Mouse (Mus musculus): Measurements from ENCODE around the gene Slc41a3. TPM values are rescaled to one million over a fixed set of nuclear protein-coding genes. Genes with fewer than 3 reads are reported as not detected.

Slc41a3 gene
- total and polyA plus RNA-seq, 3 experiments, result 0.10 to 0.59 (median 0.15) TPM

GRCm38 (mm10) chr6:90615362-90615761, 10.8 kb downstream of the Slc41a3 start:
- no peak for TF ChIP-seq HCFC1 (IDR thresholded peaks at IDR 0.05; ENCODE audit: low read depth, low read length)
- TF ChIP-seq MAX (IDR thresholded peaks at IDR 0.05; ENCODE audit: low read length), result no peak
- no peak for TF ChIP-seq CTCF (conservative IDR thresholded peaks at IDR 0.05 in 1 of 2, IDR thresholded peaks at IDR 0.05 in 1 of 2; ENCODE audit: low read depth in 2 of 2, low read length in 2 of 2)
- no peak for TF ChIP-seq PAX5 (IDR thresholded peaks at IDR 0.05; ENCODE audit: low read length)
- TF ChIP-seq SIN3A (IDR thresholded peaks at IDR 0.05; ENCODE audit: low read length), result no peak
- no peak for TF ChIP-seq E2F4 (IDR thresholded peaks at IDR 0.05; ENCODE audit: insufficient replicate concordance, low read depth, low read length)
- TF ChIP-seq GABPA (IDR thresholded peaks at IDR 0.05; ENCODE audit: insufficient replicate concordance, low read depth, low read length), result no peak
- TF ChIP-seq CHD1 (IDR thresholded peaks at IDR 0.05; ENCODE audit: low read depth, low read length), result no peak
- TF ChIP-seq EP300 (IDR thresholded peaks at IDR 0.05; ENCODE audit: low read length), result no peak
- no peak for TF ChIP-seq KAT2A (IDR thresholded peaks at IDR 0.05; ENCODE audit: insufficient replicate concordance, low read length)
- no peak for TF ChIP-seq ZC3H11A (IDR thresholded peaks at IDR 0.05; ENCODE audit: low read depth, low read length)
- no peak for TF ChIP-seq BHLHE40 (IDR thresholded peaks at IDR 0.05; ENCODE audit: low read depth, low read length)
- Histone ChIP-seq H3K36me3 (replicated peaks in 1 of 2; ENCODE audit: control insufficient read depth in 1 of 2, insufficient read depth in 1 of 2, low read length in 1 of 2) (no peaks in the 10 kb centered on the region), H3K4me2 (ENCODE audit: insufficient read depth, low read depth, poor library complexity, severe bottlenecking) (no peak overlapping the region), H3K4me3 (replicated peaks in 1 of 3; ENCODE audit: low read depth in 2 of 3, low read length in 2 of 3, poor library complexity in 1 of 3) (no peak overlapping the region), H3K9ac (ENCODE audit: insufficient read depth, low read depth) (no peak overlapping the region), H3K79me2 (replicated peaks; ENCODE audit: control insufficient read depth, extremely low read depth, insufficient read depth, poor library complexity, severe bottlenecking) (no peaks in the 10 kb centered on the region), H3K9me3 (replicated peaks; ENCODE audit: low read length) (no peaks in the 10 kb centered on the region), H3K27ac (ENCODE audit: insufficient read depth, low read depth) (no peak overlapping the region), H3K4me1 (ENCODE audit: control insufficient read depth in 1 of 2, insufficient read depth in 2 of 2) (0 out of 4 replicates have a peak, but pooled peaks cover 0 to 9% of the 10 kb centered on the region in 2 experiments), H3K27me3 (replicated peaks) (peaks cover 88% of the 10 kb centered on the region)
- dilution Hi-C loops (cut with MboI; ENCODE audit: extremely low pct_ligation_motif_present, extremely low pct_unique_long_range_greater_than_20kb, low sequenced_read_pairs) (no loop called here), in situ Hi-C loops (cut with MboI; ENCODE audit: low pct_ligation_motif_present, low pct_unique_long_range_greater_than_20kb, low sequenced_read_pairs) (no loop called here)
- no peak for DNase-seq (ENCODE audit: extremely low read depth)

- Histone ChIP-seq H3K9me3 (replicated peaks; ENCODE audit: low read length) (no peaks in the 10 kb centered on the region), H3K4me3 (replicated peaks in 1 of 3; ENCODE audit: low read depth in 2 of 3, low read length in 2 of 3, poor library complexity in 1 of 3) (no peak overlapping the region), H3K36me3 (replicated peaks in 1 of 2; ENCODE audit: control insufficient read depth in 1 of 2, insufficient read depth in 1 of 2, low read length in 1 of 2) (no peaks in the 10 kb centered on the region), H3K27ac (ENCODE audit: insufficient read depth, low read depth) (no peak overlapping the region), H3K4me1 (ENCODE audit: control insufficient read depth in 1 of 2, insufficient read depth in 2 of 2) (0 out of 4 replicates have a peak, but pooled peaks cover 0 to 9% of the 10 kb centered on the region in 2 experiments), H3K27me3 (replicated peaks) (peaks cover 89% of the 10 kb centered on the region), H3K79me2 (replicated peaks; ENCODE audit: control insufficient read depth, extremely low read depth, insufficient read depth, poor library complexity, severe bottlenecking) (no peaks in the 10 kb centered on the region), H3K9ac (ENCODE audit: insufficient read depth, low read depth) (no peak overlapping the region), H3K4me2 (ENCODE audit: insufficient read depth, low read depth, poor library complexity, severe bottlenecking) (no peak overlapping the region)
- dilution Hi-C loops (cut with MboI; ENCODE audit: extremely low pct_ligation_motif_present, extremely low pct_unique_long_range_greater_than_20kb, low sequenced_read_pairs), result no loop called here
- TF ChIP-seq POLR2AphosphoS2 (IDR thresholded peaks at IDR 0.05; ENCODE audit: low read depth, low read length) (no peak), USF2 (conservative IDR thresholded peaks at IDR 0.05; ENCODE audit: low read depth, low read length) (no peak), EP300 (IDR thresholded peaks at IDR 0.05; ENCODE audit: low read length) (no peak), NELFE (IDR thresholded peaks at IDR 0.05; ENCODE audit: low read depth, low read length) (no peak), USF1 (IDR thresholded peaks at IDR 0.05; ENCODE audit: low read depth, low read length) (no peak), PAX5 (IDR thresholded peaks at IDR 0.05; ENCODE audit: low read length) (no peak), ELF1 (IDR thresholded peaks at IDR 0.05; ENCODE audit: low read depth, low read length) (no peak), ZNF384 (IDR thresholded peaks at IDR 0.05; ENCODE audit: low read depth, low read length) (no peak), MXI1 (IDR thresholded peaks at IDR 0.05; ENCODE audit: low read depth, low read length) (no peak), JUN (IDR thresholded peaks at IDR 0.05; ENCODE audit: insufficient read depth, low read depth, low read length) (no peak)
- in situ Hi-C loops (cut with MboI; ENCODE audit: low pct_ligation_motif_present, low pct_unique_long_range_greater_than_20kb, low sequenced_read_pairs), result no loop called here
- DNase-seq (ENCODE audit: extremely low read depth), result no peak
These were observed 11.5 kb downstream of the Slc41a3 start for GRCm38 (mm10) chr6:90615991-90616390.

All from CH12.LX (cell line).